Mouse (Mus musculus) thymus, adult 2 months (tissue): ENCODE data around the gene 5730455P16Rik.

Source experiments
- CTCF ChIP-seq: fragments of 200-500 bp; IDR thresholded peaks from 2 replicates; pipeline ENCODE4 v1.5.1; 2012; ENCODE audit warnings: mild to moderate bottlenecking, control low read depth, low read length, moderate library complexity, borderline replicate concordance; ENCODE audit not compliant: control insufficient read depth, poor library complexity, insufficient read depth; ENCODE audit errors: extremely low read depth
- POLR2A ChIP-seq: fragments of 200-500 bp; IDR thresholded peaks from 2 replicates; pipeline ENCODE4 v1.6.1; 2012; ENCODE audit warnings: mild to moderate bottlenecking, low read length, control low read depth, moderate library complexity; ENCODE audit not compliant: control insufficient read depth, poor library complexity, insufficient read depth; ENCODE audit errors: extremely low read depth

GRCm38 (mm10) chr11:80311271-80311670 is 66.6 kb downstream of the 5730455P16Rik start:
- no peak for TF ChIP-seq POLR2A
- TF ChIP-seq CTCF = no peak
